Mouse (Mus musculus) liver, adult 2 months (tissue): ENCODE measurements around the gene 4930407I10Rik. TPM values are rescaled to one million over a fixed set of nuclear protein-coding genes. Genes with fewer than 3 reads are reported as not detected.
A peak's percentile ranks its signal among the peaks of the same experiment; 100 is the strongest.

Source experiments
- DNase-seq: peaks from one replicate; pipeline ENCODE4 v3.0.0-alpha.2; 2011; ENCODE audit warnings: low read depth, low spot score; ENCODE audit errors: extremely low read depth
- H3K27ac ChIP-seq: fragments of 200-500 bp; replicated peaks from 2 replicates; pipeline ENCODE4 v1.5.1; 2012; ENCODE audit warnings: low read depth, mild to moderate bottlenecking, control low read depth, inconsistent platforms, low read length; ENCODE audit not compliant: insufficient read depth
- H3K27me3 ChIP-seq: fragments of 200-500 bp; 2 replicates; pipeline ENCODE4 v1.6.1; 2012; ENCODE audit warnings: mild to moderate bottlenecking, moderate library complexity, low read length, inconsistent platforms; ENCODE audit not compliant: control insufficient read depth, insufficient read depth
- H3K36me3 ChIP-seq: fragments of 200-500 bp; 2 replicates; pipeline ENCODE4 v1.6.1; 2012; ENCODE audit warnings: low read length, inconsistent platforms; ENCODE audit not compliant: control insufficient read depth, insufficient read depth
- H3K4me1 ChIP-seq: fragments of 200-500 bp; 2 replicates; pipeline ENCODE4 v1.6.1; 2011; ENCODE audit warnings: low read length; ENCODE audit not compliant: control insufficient read depth, insufficient read depth
- H3K4me3 ChIP-seq: fragments of 200-500 bp; 2 replicates; pipeline ENCODE4 v1.5.1; 2011; ENCODE audit warnings: low read depth, mild to moderate bottlenecking, control low read depth, low read length, moderate library complexity; ENCODE audit not compliant: insufficient read depth
- H3K79me2 ChIP-seq: fragments of 200-500 bp; 2 replicates; pipeline ENCODE4 v1.6.1; 2012; ENCODE audit warnings: inconsistent platforms, mild to moderate bottlenecking, low read length, moderate library complexity; ENCODE audit not compliant: control insufficient read depth, insufficient read depth
- H3K9ac ChIP-seq: fragments of 200-500 bp; 2 replicates; pipeline ENCODE4 v1.6.1; 2012; ENCODE audit warnings: low read depth, mild to moderate bottlenecking, control low read depth, inconsistent platforms, low read length
- CTCF ChIP-seq: fragments of 200-500 bp; IDR thresholded peaks from 2 replicates; pipeline ENCODE4 v1.5.1; 2011; ENCODE audit warnings: low read depth, low read length, control low read depth
- POLR2A ChIP-seq: fragments of 200-500 bp; IDR thresholded peaks from 2 replicates; pipeline ENCODE4 v1.6.1; 2011; ENCODE audit warnings: low read length, control low read depth; ENCODE audit not compliant: insufficient read depth; ENCODE audit errors: extremely low read depth
- WGBS: fragments of 180-500 bp; shearing (Covaris S2); methylation state at CpG from one replicate; pipeline ENCODE4 v1.1.7; 2018; 5-methylcytosine and 5-hydroxymethylcytosine counted together
- polyA plus RNA-seq: library from polyadenylated mRNA; depleted of rRNA; stranded (reverse); fragments of >200 nt; gene quantifications from 2 replicates; pipeline ENCODE4 v1.2.3, GENCODE M21; 2012
- total RNA-seq: library from RNA; depleted of rRNA; stranded (reverse); fragments of >200 nt; gene quantifications from 2 replicates; pipeline ENCODE4 v1.2.3, GENCODE M21; 2014

Gene 4930407I10Rik
- total and polyA plus RNA-seq, 2 experiments: not detected

- Histone ChIP-seq H3K4me1 (no peaks in the 10 kb centered on the region), H3K9ac (no peak overlapping the region), H3K27me3 (no peaks in the 10 kb centered on the region), H3K4me3 (no peak overlapping the region), H3K36me3 (peaks cover 14% of the 10 kb centered on the region; the same call in 1 of the 2 replicates), H3K79me2 (no peaks in the 10 kb centered on the region), H3K27ac (no peak overlapping the region)
- TF ChIP-seq POLR2A: no peak
- TF ChIP-seq CTCF: no peak
- DNase-seq: no peak
- 95% methylated on average over 7 of the region's 7 CpGs for WGBS
Observed at GRCm38 (mm10) chr15:82027726-82028125, 31.2 kb upstream of the 4930407I10Rik start.

GRCm38 (mm10) chr15:82032386-82032785 lies 26.6 kb upstream of the 4930407I10Rik start:
- WGBS: 85% methylated on average over 7 of the region's 7 CpGs
- TF ChIP-seq CTCF: no peak
- TF ChIP-seq POLR2A: no peak
- Histone ChIP-seq H3K27me3 (no peaks in the 10 kb centered on the region), H3K79me2 (no peaks in the 10 kb centered on the region), H3K27ac (no peak overlapping the region), H3K4me3 (no peak overlapping the region), H3K36me3 (peaks cover 14% of the 10 kb centered on the region; the same call in 1 of the 2 replicates), H3K4me1 (no peaks in the 10 kb centered on the region), H3K9ac (no peak overlapping the region)
- DNase-seq: no peak

GRCm38 (mm10) chr15:82033762-82034161 lies 25.2 kb upstream of the 4930407I10Rik start, which contains the start of gene Desi1:
Gene Desi1, minus strand, starts transcription at chr15:82033862.
- no peak within 1 kb of the TSS for H3K9ac ChIP-seq
- no peak within 1 kb of the TSS for H3K4me3 ChIP-seq
- no peak within 1 kb of the TSS for H3K27ac ChIP-seq
- TF ChIP-seq CTCF (no peak), POLR2A (no peak)
- no peaks in the 10 kb centered on the region for H3K79me2 ChIP-seq
- H3K4me1 ChIP-seq: no peaks in the 10 kb centered on the region
- H3K36me3 ChIP-seq: peaks cover 13% of the 10 kb centered on the region
- WGBS: 97% methylated on average over 4 of the region's 4 CpGs
- H3K27me3 ChIP-seq: no peaks in the 10 kb centered on the region
- no peak for DNase-seq

- Histone ChIP-seq H3K27me3 (no peaks in the 10 kb centered on the region), H3K36me3 (peaks cover 20% of the 10 kb centered on the region), H3K4me3 (no peak overlapping the region), H3K79me2 (no peaks in the 10 kb centered on the region), H3K4me1 (no peaks in the 10 kb centered on the region), H3K27ac (no peak overlapping the region), H3K9ac (no peak overlapping the region)
- 84% methylated on average over 12 of the region's 12 CpGs for WGBS
- DNase-seq: peak; percentile 20
- no peak for TF ChIP-seq POLR2A
- TF ChIP-seq CTCF: 0 out of 2 replicates have a peak, but pooled peaks have one; percentile 7
Observed at GRCm38 (mm10) chr15:82035904-82036689, 22.9 kb upstream of the 4930407I10Rik start.

GRCm38 (mm10) chr15:82040650-82041049 lies 18.3 kb upstream of the 4930407I10Rik start:
- WGBS: 100% methylated on average over 1 of the region's 1 CpGs
- H3K9ac ChIP-seq: no peak overlapping the region
- peaks cover 2% of the 10 kb centered on the region for H3K4me1 ChIP-seq
- peak; percentile 18 for DNase-seq
- peaks cover 28% of the 10 kb centered on the region for H3K36me3 ChIP-seq
- no peaks in the 10 kb centered on the region for H3K27me3 ChIP-seq
- no peak overlapping the region for H3K4me3 ChIP-seq
- no peaks in the 10 kb centered on the region; the same call in 1 of the 2 replicates for H3K79me2 ChIP-seq
- H3K27ac ChIP-seq: no peak overlapping the region
- TF ChIP-seq POLR2A (no peak), CTCF (peak; percentile 75)

- no peak overlapping the region for H3K27ac ChIP-seq
- H3K4me3 ChIP-seq: no peak overlapping the region
- H3K27me3 ChIP-seq: no peaks in the 10 kb centered on the region
- WGBS: 96% methylated on average over 7 of the region's 7 CpGs
- TF ChIP-seq POLR2A (no peak), CTCF (no peak)
- H3K79me2 ChIP-seq: peaks cover 11% of the 10 kb centered on the region; the same call in 1 of the 2 replicates
- peaks cover 7% of the 10 kb centered on the region for H3K4me1 ChIP-seq
- peaks cover 20% of the 10 kb centered on the region for H3K36me3 ChIP-seq
- DNase-seq: peak; percentile 14
- no peak overlapping the region for H3K9ac ChIP-seq
Observed at GRCm38 (mm10) chr15:82044166-82044784, 14.7 kb upstream of the 4930407I10Rik start.
